Mouse (Mus musculus): Measurements from ENCODE around the gene Arl6ip4. TPM values are rescaled to one million over a fixed set of nuclear protein-coding genes. Genes with fewer than 3 reads are reported as not detected.
A peak's percentile ranks its signal among the peaks of the same experiment; 100 is the strongest.

Gene Arl6ip4
- polyA plus RNA-seq, 1 experiment from 2014 or later, result 99.7 TPM

- Histone ChIP-seq H3K36me3 (ENCODE audit: insufficient read depth, low read length) (peaks cover 32% of the 10 kb centered on the region), H3K9ac (replicated peaks; ENCODE audit: low read depth) (no peak overlapping the region), H3K27me3 (replicated peaks; ENCODE audit: insufficient read depth, low read length) (no peaks in the 10 kb centered on the region), H3K4me2 (replicated peaks; ENCODE audit: low read depth, low read length) (no peak overlapping the region), H3K9me3 (ENCODE audit: low read length) (no peaks in the 10 kb centered on the region), H3K4me1 (ENCODE audit: insufficient read depth, low read depth, low read length) (no peaks in the 10 kb centered on the region), H3K27ac (ENCODE audit: low read length) (no peak overlapping the region), H3K4me3 (ENCODE audit: low read depth, low read length) (no peak overlapping the region)
- 87% methylated on average over 11 of the region's 11 CpGs for WGBS
- TF ChIP-seq EP300 (IDR thresholded peaks at IDR 0.05) (no peak), CTCF (IDR thresholded peaks at IDR 0.05) (no peak)
- DNase-seq (ENCODE audit: low spot score) (no peak), ATAC-seq (no peak)
Observed at GRCm38 (mm10) chr5:124125093-124125492, 9.2 kb downstream of the Arl6ip4 start.

- Histone ChIP-seq H3K4me3 (ENCODE audit: low read depth, low read length) (no peak overlapping the region), H3K27ac (ENCODE audit: low read length) (no peak overlapping the region), H3K4me1 (ENCODE audit: insufficient read depth, low read depth, low read length) (no peaks in the 10 kb centered on the region), H3K27me3 (replicated peaks; ENCODE audit: insufficient read depth, low read length) (no peaks in the 10 kb centered on the region), H3K9me3 (ENCODE audit: low read length) (no peaks in the 10 kb centered on the region), H3K9ac (replicated peaks; ENCODE audit: low read depth) (no peak overlapping the region), H3K36me3 (ENCODE audit: insufficient read depth, low read length) (peaks cover 36% of the 10 kb centered on the region), H3K4me2 (replicated peaks; ENCODE audit: low read depth, low read length) (no peak overlapping the region)
- no peak for ATAC-seq
- DNase-seq (ENCODE audit: low spot score), result no peak
- TF ChIP-seq CTCF (IDR thresholded peaks at IDR 0.05) (no peak), EP300 (IDR thresholded peaks at IDR 0.05) (no peak)
- WGBS, result 86% methylated on average over 5 of the region's 5 CpGs
Observed at GRCm38 (mm10) chr5:124134261-124134660, 18.4 kb downstream of the Arl6ip4 start.

- DNase-seq (ENCODE audit: low spot score), result peak; percentile 34
- no peak overlapping the region for H3K9ac ChIP-seq (replicated peaks; ENCODE audit: low read depth)
- no peaks in the 10 kb centered on the region for H3K4me1 ChIP-seq (ENCODE audit: insufficient read depth, low read depth, low read length)
- peaks cover 40% of the 10 kb centered on the region for H3K36me3 ChIP-seq (ENCODE audit: insufficient read depth, low read length)
- no peak overlapping the region for H3K4me2 ChIP-seq (replicated peaks; ENCODE audit: low read depth, low read length)
- H3K27me3 ChIP-seq (replicated peaks; ENCODE audit: insufficient read depth, low read length), result no peaks in the 10 kb centered on the region
- H3K27ac ChIP-seq (ENCODE audit: low read length), result no peak overlapping the region
- peak; percentile 44 for ATAC-seq
- no peaks in the 10 kb centered on the region for H3K9me3 ChIP-seq (ENCODE audit: low read length)
- WGBS, result 43% methylated on average over 7 of the region's 7 CpGs
- H3K4me3 ChIP-seq (ENCODE audit: low read depth, low read length), result no peak overlapping the region
- TF ChIP-seq CTCF (IDR thresholded peaks at IDR 0.05) (no peak), EP300 (IDR thresholded peaks at IDR 0.05) (no peak)
Observed at GRCm38 (mm10) chr5:124138066-124138465, 22.2 kb downstream of the Arl6ip4 start.

GRCm38 (mm10) chr5:124149028-124149427, 33.1 kb downstream of the Arl6ip4 start:
- Histone ChIP-seq H3K36me3 (ENCODE audit: insufficient read depth, low read length) (no peaks in the 10 kb centered on the region), H3K9ac (replicated peaks; ENCODE audit: low read depth) (no peak overlapping the region), H3K27ac (ENCODE audit: low read length) (no peak overlapping the region), H3K9me3 (ENCODE audit: low read length) (no peaks in the 10 kb centered on the region), H3K4me2 (replicated peaks; ENCODE audit: low read depth, low read length) (no peak overlapping the region), H3K4me1 (ENCODE audit: insufficient read depth, low read depth, low read length) (peaks cover 9% of the 10 kb centered on the region; the same call in 1 of the 2 replicates), H3K27me3 (replicated peaks; ENCODE audit: insufficient read depth, low read length) (no peaks in the 10 kb centered on the region), H3K4me3 (ENCODE audit: low read depth, low read length) (no peak overlapping the region)
- DNase-seq (ENCODE audit: low spot score), result peak; percentile 90
- 30% methylated on average over 5 of the region's 5 CpGs for WGBS
- ATAC-seq, result peak; percentile 82
- TF ChIP-seq EP300 (IDR thresholded peaks at IDR 0.05) (peak; percentile 72), CTCF (IDR thresholded peaks at IDR 0.05) (no peak)

- peak; percentile 54 for ATAC-seq
- Histone ChIP-seq H3K36me3 (ENCODE audit: insufficient read depth, low read length) (no peaks in the 10 kb centered on the region), H3K9me3 (ENCODE audit: low read length) (no peaks in the 10 kb centered on the region), H3K27ac (ENCODE audit: low read length) (peak overlapping the region; percentile 47; the same call in 1 of the 2 replicates), H3K4me1 (ENCODE audit: insufficient read depth, low read depth, low read length) (peaks cover 9% of the 10 kb centered on the region; the same call in 1 of the 2 replicates), H3K27me3 (replicated peaks; ENCODE audit: insufficient read depth, low read length) (no peaks in the 10 kb centered on the region), H3K9ac (replicated peaks; ENCODE audit: low read depth) (no peak overlapping the region), H3K4me3 (ENCODE audit: low read depth, low read length) (no peak overlapping the region), H3K4me2 (replicated peaks; ENCODE audit: low read depth, low read length) (0 out of 2 replicates have a peak overlapping the region, but pooled peaks have one; percentile 52)
- WGBS, result 55% methylated on average over 7 of the region's 7 CpGs
- TF ChIP-seq CTCF (IDR thresholded peaks at IDR 0.05) (no peak), EP300 (IDR thresholded peaks at IDR 0.05) (peak; percentile 83)
- peak; percentile 80 for DNase-seq (ENCODE audit: low spot score)
Observed at GRCm38 (mm10) chr5:124150895-124151294, 35.0 kb downstream of the Arl6ip4 start.

GRCm38 (mm10) chr5:124152734-124153133, 36.8 kb downstream of the Arl6ip4 start:
- H3K9ac ChIP-seq (replicated peaks; ENCODE audit: low read depth), result no peak overlapping the region
- peak; percentile 73 for ATAC-seq
- peaks cover 7% of the 10 kb centered on the region; the same call in 1 of the 2 replicates for H3K4me1 ChIP-seq (ENCODE audit: insufficient read depth, low read depth, low read length)
- peak overlapping the region; percentile 52 for H3K4me2 ChIP-seq (replicated peaks; ENCODE audit: low read depth, low read length)
- H3K27ac ChIP-seq (ENCODE audit: low read length), result peak overlapping the region; percentile 47; the same call in 1 of the 2 replicates
- no peaks in the 10 kb centered on the region for H3K27me3 ChIP-seq (replicated peaks; ENCODE audit: insufficient read depth, low read length)
- H3K36me3 ChIP-seq (ENCODE audit: insufficient read depth, low read length), result no peaks in the 10 kb centered on the region
- peak overlapping the region; percentile 19 for H3K4me3 ChIP-seq (ENCODE audit: low read depth, low read length)
- DNase-seq (ENCODE audit: low spot score), result peak; percentile 85
- TF ChIP-seq CTCF (IDR thresholded peaks at IDR 0.05), result no peak
- peak; percentile 83 for TF ChIP-seq EP300 (IDR thresholded peaks at IDR 0.05)
- no peaks in the 10 kb centered on the region for H3K9me3 ChIP-seq (ENCODE audit: low read length)
- WGBS, result 72% methylated on average over 4 of the region's 4 CpGs

GRCm38 (mm10) chr5:124155943-124156342, 40.1 kb downstream of the Arl6ip4 start:
- Histone ChIP-seq H3K9me3 (ENCODE audit: low read length) (no peaks in the 10 kb centered on the region), H3K9ac (replicated peaks; ENCODE audit: low read depth) (no peak overlapping the region), H3K4me2 (replicated peaks; ENCODE audit: low read depth, low read length) (no peak overlapping the region), H3K36me3 (ENCODE audit: insufficient read depth, low read length) (no peaks in the 10 kb centered on the region), H3K4me3 (ENCODE audit: low read depth, low read length) (no peak overlapping the region), H3K27ac (ENCODE audit: low read length) (no peak overlapping the region), H3K4me1 (ENCODE audit: insufficient read depth, low read depth, low read length) (peaks cover 11% of the 10 kb centered on the region), H3K27me3 (replicated peaks; ENCODE audit: insufficient read depth, low read length) (no peaks in the 10 kb centered on the region)
- ATAC-seq (peak; percentile 74), DNase-seq (ENCODE audit: low spot score) (peak; percentile 85)
- peak; percentile 58 for TF ChIP-seq EP300 (IDR thresholded peaks at IDR 0.05)
- TF ChIP-seq CTCF (IDR thresholded peaks at IDR 0.05), result no peak
- WGBS, result 48% methylated on average over 5 of the region's 5 CpGs
